Mouse (Mus musculus): ENCODE measurements around the gene Hist2h2aa1.

Hist2h2aa1 gene

DNA sequence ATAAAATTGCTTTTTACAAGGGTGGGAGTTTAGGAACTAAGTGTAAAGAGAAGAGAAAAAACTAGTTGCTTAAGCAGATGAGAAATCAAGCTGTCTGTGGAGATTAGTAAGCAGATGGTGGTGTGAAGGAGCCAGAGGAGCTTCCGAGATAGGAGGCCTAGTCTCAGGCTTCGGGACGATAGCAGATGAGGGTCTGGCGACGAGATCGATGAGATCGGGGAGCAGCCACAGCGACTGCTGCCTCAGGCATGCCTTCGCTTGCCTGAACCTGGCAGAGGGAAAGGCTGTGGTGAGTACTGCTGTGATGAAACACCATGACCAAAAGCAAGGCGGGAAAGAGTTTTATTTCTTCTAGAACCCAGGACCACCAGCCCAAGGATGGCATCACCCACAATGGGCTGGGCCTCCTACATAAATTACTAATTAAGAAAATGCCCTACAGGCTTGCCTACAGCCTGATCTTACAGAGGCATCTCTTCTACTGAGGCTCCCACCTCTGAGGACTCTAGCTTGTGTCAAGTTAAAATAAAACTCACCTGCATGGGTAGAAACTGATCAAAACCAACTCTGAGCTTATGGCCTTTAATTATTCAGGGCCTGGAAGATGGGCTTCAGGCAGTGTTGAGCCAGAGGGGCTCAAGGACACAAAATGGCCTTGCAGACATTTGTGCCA lies 9.5 kb downstream of the Hist2h2aa1 start:
- no peak for DNase-seq (ENCODE audit: low spot score)

DNA sequence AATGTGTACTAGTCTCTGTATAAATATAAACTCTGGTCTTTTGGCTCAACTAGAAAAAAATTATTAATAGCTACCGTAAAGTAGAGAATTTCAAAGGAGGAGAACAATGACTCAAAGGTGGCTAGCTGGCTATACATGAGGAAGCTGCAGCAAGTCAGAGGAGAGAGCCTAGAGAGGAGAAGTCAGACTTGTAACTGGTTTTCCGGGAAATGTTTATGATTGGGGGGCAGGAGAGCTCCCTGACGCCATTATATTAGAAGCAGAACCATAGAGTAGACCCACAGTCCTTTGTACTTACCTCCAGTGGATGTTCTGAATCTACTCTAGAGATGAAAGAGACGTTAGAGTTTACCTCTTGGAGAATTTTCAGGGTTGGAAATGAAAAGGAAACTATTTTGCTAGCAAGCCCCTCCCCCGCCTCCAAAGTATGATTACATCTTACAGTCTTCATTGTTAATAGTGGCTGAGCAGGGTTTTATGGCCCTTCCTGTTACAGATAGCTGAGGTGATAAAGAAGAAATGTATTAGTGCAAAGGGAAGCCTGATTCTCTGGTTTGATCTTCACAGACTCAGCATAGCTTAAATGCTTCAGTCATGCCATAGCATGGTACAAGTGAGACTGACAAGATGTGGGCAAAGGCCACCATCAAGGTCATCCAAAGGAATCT lies 10.8 kb downstream of the Hist2h2aa1 start:
- no peak for DNase-seq (ENCODE audit: low spot score)

DNA sequence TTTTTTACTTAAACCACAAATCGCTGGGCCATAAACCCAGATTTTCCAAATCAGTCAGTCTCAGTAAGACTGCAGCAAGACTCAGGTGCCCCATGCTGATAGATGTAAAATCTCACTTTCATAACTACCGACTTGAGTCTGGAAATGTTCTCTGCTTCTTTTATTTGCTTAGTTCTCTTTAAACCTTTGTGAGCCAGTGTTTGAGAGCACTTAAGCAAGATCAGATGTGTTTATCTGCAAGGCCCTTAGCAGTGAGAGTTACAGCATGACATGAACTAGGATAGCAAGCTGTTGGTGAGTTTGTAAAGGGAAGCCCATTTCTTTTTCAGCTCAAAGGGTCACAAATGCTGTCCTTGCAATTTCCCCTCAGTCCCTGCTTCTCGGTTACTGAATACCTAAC lies 11.9 kb downstream of the Hist2h2aa1 start:
- no peak for DNase-seq (ENCODE audit: low spot score)

DNA sequence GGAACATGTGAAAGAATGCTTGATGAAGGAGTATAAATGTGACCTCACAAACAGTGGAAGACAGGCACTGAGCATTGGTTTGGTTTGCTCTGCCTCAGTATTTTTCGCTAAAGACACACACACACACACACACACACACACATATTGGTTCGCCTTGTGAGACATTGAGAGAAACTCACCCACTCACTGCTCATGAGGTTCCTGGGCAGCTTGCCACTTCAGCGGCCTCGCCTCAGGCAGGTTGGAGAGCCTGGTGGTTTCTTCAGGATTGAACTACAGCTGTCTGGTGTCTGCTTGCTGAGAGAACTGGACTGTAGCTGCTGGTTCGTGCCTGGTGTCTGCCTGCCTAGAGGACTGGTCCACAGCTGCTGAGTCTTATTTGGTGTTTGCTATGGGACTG lies 14.9 kb downstream of the Hist2h2aa1 start:
- DNase-seq (ENCODE audit: low spot score), result no peak

DNA sequence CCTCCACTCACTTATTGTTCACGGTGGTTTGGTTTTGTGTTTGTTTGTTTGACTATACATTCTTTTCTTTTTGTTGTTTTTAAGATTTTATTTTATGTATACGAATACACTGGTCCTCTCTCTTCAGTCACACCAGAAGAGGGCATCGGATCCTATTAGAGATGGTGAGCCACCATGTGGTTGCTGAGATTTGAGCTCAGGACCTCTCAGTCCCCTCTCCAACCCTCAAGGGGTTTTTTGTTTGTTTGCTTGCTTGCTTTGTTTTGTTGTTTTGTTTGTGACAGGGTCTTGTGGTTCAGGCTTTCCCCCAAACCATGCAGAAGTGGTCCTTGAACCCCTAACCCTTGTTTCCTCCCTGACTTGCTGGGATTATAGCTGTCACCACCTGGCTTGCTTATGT lies 16.3 kb downstream of the Hist2h2aa1 start:
- no peak for DNase-seq (ENCODE audit: low spot score)

DNA sequence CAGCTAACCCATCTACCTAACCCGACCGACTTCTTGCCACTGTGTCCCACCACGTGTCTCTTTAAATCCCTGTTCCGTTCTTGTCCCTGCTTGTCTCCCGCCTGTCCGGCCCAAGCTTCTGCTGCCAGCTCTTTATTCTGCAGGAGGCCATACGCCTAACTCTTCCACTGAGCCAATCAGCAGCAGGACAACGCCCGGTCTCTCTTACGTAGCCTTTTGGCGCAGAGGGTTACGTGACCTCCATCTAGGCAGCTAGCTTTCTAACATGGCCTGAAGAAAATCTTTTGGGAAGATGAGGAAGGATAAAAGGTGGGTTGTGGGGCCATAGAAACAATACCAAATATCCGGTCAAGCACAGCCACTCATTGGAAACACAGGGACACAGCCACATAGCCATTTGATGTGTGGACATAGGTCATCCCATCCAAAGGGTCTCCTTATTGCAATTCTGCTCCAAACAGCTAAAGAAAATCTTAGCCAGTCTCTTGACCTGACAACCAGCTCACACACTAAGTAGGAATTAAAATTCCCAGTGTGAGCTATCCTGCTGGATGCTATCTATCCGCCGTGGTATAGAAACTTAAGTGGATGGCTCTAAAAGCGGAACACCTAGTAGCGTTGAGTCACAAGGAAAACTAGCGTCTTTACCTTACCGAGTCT lies 17.0 kb downstream of the Hist2h2aa1 start:
- DNase-seq (ENCODE audit: low spot score), result peak; percentile 69

- DNase-seq (ENCODE audit: low spot score), result peak; percentile 96
Observed at GRCm38 (mm10) chr3:96262979-96263550, 17.8 kb downstream of the Hist2h2aa1 start, which contains the start of gene Hist2h4. TSS of gene Hist2h4 (minus strand) at chr3:96263311.

GRCm38 (mm10) chr3:96263558-96264403 lies 18.5 kb downstream of the Hist2h2aa1 start:
- DNase-seq (ENCODE audit: low spot score), result peak; percentile 64

DNA sequence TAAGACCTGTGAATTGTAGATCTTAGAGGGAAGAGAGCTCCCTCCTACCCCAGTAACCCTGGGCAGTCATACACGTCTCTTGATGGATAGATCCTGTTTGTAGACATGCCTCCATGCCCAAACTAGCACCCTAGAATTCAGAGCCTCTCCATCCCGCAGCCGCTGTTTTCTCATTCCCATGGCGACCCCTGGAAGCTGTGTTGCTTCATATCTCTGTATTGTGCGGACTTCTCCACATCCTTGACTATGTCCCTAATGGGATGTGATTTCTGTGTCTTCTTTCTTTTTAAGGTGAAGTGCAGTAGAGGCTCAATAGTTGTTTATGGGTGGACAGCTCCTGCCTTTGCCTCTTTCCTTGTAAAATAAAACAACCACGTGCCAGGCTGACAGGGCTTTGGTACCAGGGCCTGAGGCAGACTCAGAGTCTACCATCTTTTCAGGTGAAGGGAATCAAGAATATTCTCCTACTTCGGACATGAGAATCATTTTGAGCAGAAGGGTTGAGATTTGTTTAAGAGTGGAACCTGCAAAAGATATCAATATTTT lies 19.2 kb downstream of the Hist2h2aa1 start:
- no peak for DNase-seq (ENCODE audit: low spot score)

DNA sequence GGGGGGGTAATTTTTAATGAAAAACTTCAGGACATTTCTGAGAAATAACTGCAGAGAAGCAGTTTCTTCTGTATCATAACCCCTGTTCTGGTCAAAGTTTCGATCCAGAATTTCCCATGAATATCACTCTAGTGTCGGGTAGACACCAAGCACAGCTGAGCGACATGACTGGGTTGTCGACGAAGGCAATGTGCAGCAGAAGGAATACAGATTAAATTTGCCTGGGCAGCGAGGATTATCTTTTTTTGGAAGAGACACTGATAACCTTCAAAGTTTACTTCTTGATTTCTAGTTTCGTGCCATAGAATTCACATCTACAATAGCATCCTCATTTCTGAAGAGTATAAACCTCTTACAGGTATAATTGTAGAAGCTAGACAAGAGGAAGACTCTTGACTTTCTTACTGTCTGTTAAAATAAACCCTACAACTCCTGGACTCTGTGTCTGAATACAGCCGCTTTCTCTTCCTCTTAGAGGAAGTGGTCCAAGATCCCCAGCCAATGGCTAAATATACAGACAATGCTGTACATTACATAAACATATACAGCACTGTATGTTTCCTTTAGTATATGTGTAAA lies 20.9 kb downstream of the Hist2h2aa1 start:
- DNase-seq (ENCODE audit: low spot score), result no peak

- no peak for DNase-seq (ENCODE audit: low spot score)
Observed at GRCm38 (mm10) chr3:96267541-96267940, 22.2 kb downstream of the Hist2h2aa1 start.

- peak; percentile 50 for DNase-seq (ENCODE audit: low spot score)
Observed at GRCm38 (mm10) chr3:96268051-96268775, 22.9 kb downstream of the Hist2h2aa1 start, which contains the start of gene Hist2h3b. TSS of gene Hist2h3b (plus strand) at chr3:96268654.

DNA sequence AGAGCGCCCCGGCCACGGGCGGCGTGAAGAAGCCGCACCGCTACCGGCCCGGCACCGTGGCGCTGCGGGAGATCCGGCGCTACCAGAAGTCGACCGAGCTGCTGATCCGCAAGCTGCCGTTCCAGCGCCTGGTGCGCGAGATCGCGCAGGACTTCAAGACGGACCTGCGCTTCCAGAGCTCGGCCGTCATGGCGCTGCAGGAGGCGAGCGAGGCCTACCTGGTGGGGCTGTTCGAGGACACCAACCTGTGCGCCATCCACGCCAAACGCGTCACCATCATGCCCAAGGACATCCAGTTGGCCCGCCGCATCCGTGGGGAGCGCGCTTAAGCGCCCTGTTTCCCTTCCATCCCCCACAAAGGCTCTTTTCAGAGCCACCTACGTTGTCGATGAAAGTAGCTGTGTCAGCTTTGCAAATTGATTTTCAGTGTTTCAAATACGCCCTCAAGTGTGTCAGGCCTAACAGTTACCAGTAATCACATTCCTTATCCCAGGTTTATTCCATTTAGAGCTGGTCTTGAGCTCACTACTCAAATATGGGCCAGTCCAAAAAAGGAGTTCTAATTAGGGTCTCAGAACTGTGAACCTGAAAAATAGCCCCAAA lies 23.6 kb downstream of the Hist2h2aa1 start:
- peak; percentile 46 for DNase-seq (ENCODE audit: low spot score)

- DNase-seq (ENCODE audit: low spot score), result peak; percentile 90
Observed at GRCm38 (mm10) chr3:96269511-96270474, 24.5 kb downstream of the Hist2h2aa1 start, which contains the start of gene Hist2h2bb. TSS of gene Hist2h2bb (plus strand) at chr3:96269752.

GRCm38 (mm10) chr3:96273591-96274465 lies 28.5 kb downstream of the Hist2h2aa1 start:
- peak; percentile 76 for DNase-seq (ENCODE audit: low spot score)

DNA sequence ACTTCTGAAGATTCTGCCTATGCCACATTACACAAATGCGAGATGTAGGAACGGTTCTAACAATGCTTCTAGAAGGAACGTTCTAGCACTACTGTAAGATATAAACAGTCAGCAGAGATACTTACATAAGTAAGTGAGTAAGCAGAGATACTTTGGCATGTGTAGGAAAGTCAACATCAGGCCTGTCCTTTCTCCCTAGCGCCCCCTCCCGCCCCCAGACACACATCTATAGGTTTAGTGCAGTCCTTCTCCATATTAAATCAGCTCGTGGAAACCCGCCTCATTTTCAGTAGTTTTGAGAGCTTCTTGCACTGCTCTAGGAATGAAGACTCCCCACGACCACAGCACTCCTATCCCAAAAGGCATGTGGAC lies 32.1 kb downstream of the Hist2h2aa1 start:
- DNase-seq (ENCODE audit: low spot score), result peak; percentile 67

GRCm38 (mm10) chr3:96277800-96278624 lies 32.7 kb downstream of the Hist2h2aa1 start:
- peak; percentile 96 for DNase-seq (ENCODE audit: low spot score)
